Comparison of ENCODE assay signal across 9 mouse cellular contexts in genomic region chr7:138940256-138940611, GRCm38 (mm10). TPM values are rescaled to one million over a fixed set of nuclear protein-coding genes. Genes with fewer than 3 reads are reported as not detected.
DNase-seq lines count a peak whose midpoint lies in the region; ATAC-seq lines count a peak whose summit lies in the region.
"Had no signal": no experiment of that assay in that cellular context is flagged by ENCODE, and none has a peak within 500 bp of the region (broad histone marks: within the 10 kb centered on the region; RNA-seq: fewer than 3 reads in every experiment).

No protein-coding gene starts in this region.

- H3K4me3 ChIP-seq in heart, embryonic 10.5 days, result peak overlapping the region; percentile 61
- H3K4me3 ChIP-seq in stomach, embryonic 16.5 days (replicated peaks; ENCODE audit: low read length), result peak overlapping the region; percentile 44

- H3K9me3 ChIP-seq in heart, embryonic 10.5 days, result 0 out of 2 replicates have a peak, but pooled peaks cover 2% of the 10 kb centered on the region
- no peaks in the 10 kb centered on the region for H3K9me3 ChIP-seq in stomach, embryonic 16.5 days (replicated peaks; ENCODE audit: control insufficient read depth, low read length)

- no peaks in the 10 kb centered on the region for H3K36me3 ChIP-seq in heart, embryonic 10.5 days
- no peaks in the 10 kb centered on the region for H3K36me3 ChIP-seq in stomach, embryonic 16.5 days (ENCODE audit: control insufficient read depth, insufficient read depth, low read length)

- peak; percentile 56; the same call in 1 of the 2 replicates for ATAC-seq in frontal cortex, adult (ENCODE audit: low TSS enrichment)
- no peak for ATAC-seq in stomach, embryonic 16.5 days (ENCODE audit: insufficient read depth, low FRiP score)

- H3K4me1 ChIP-seq in heart, embryonic 10.5 days, result peaks cover 14% of the 10 kb centered on the region
- 0 out of 2 replicates have a peak, but pooled peaks cover 6% of the 10 kb centered on the region for H3K4me1 ChIP-seq in stomach, embryonic 16.5 days (ENCODE audit: control insufficient read depth, insufficient read depth, low read length)

- peaks cover 76% of the 10 kb centered on the region for H3K27me3 ChIP-seq in heart, embryonic 10.5 days (ENCODE audit: insufficient read depth, poor library complexity, severe bottlenecking)
- H3K27me3 ChIP-seq in stomach, embryonic 16.5 days (ENCODE audit: control insufficient read depth, insufficient read depth, low read length), result peaks cover 47% of the 10 kb centered on the region

- no peak overlapping the region for H3K27ac ChIP-seq in heart, embryonic 10.5 days
- no peak overlapping the region for H3K27ac ChIP-seq in stomach, embryonic 16.5 days (ENCODE audit: low read length)

- WGBS in heart, embryonic 10.5 days, result 2% methylated on average over 17 of the region's 17 CpGs
- WGBS in stomach, embryonic 16.5 days, result 2% methylated on average over 17 of the region's 17 CpGs

- H3K4me2 ChIP-seq in stomach, embryonic 16.5 days (ENCODE audit: low read depth, low read length), result peak overlapping the region; percentile 57

- no peak for DNase-seq in heart, embryonic 10.5 days (ENCODE audit: low spot score)
- no peak for DNase-seq in heart, postnatal 25 days (ENCODE audit: low spot score)
- peak; percentile 74 for DNase-seq in cerebellum, adult 11-12 months
- DNase-seq in layer of hippocampus, adult 8-10 months (ENCODE audit: low spot score in 2 of 2), result peak; percentile 66 to 68
- peak; percentile 36 for DNase-seq in mesoderm, embryonic 11.5 days (ENCODE audit: low read depth, low spot score)
- no peak for DNase-seq in urinary bladder, postnatal 4 days (ENCODE audit: low spot score in 2 of 2)

- no peak overlapping the region; the same call in 1 of the 2 replicates for H3K9ac ChIP-seq in stomach, embryonic 16.5 days (ENCODE audit: low read length)

- intact Hi-C loops in heart, postnatal 25 days (cut with DNase I), result no loop called here

RNA-seq across cellular contexts. Expression of gene Jakmip3, which starts 0.3 kb away (rescaled TPM):
- 0.07 and 0.09 TPM in 2 replicates for polyA plus RNA-seq in heart, embryonic 10.5 days (2016; fragmentation: Nextera tagmentation; extraction: Ambion mirVana)
- under 1 TPM; 0.20 to 0.29 TPM for total RNA-seq in heart, postnatal 25 days (2021)
- total RNA-seq in layer of hippocampus, adult 8-10 months (2022), result 10 to 100 TPM; 51.6 to 59.5 (median 52.6) TPM
- 0.15 and 0.24 TPM in 2 replicates for polyA plus RNA-seq in stomach, embryonic 16.5 days (2015; fragmentation: Nextera tagmentation; extraction: Ambion mirVana)
- total RNA-seq: gastrocnemius, postnatal 4 days had no signal

RNA-seq across cellular contexts. Expression of gene Bnip3, which starts 30.9 kb away (rescaled TPM):
- 273 and 300 TPM in 2 replicates for polyA plus RNA-seq in heart, embryonic 10.5 days (2016; fragmentation: Nextera tagmentation; extraction: Ambion mirVana)
- total RNA-seq in heart, postnatal 25 days (2021), result 100 to 1,000 TPM; 206 to 234 TPM
- 100 to 1,000 TPM; 112 to 124 (median 117) TPM for total RNA-seq in layer of hippocampus, adult 8-10 months (2022)
- 132 and 138 TPM in 2 replicates for polyA plus RNA-seq in stomach, embryonic 16.5 days (2015; fragmentation: Nextera tagmentation; extraction: Ambion mirVana)

Comparison
In these comparisons a context has a peak if more than half of its experiments do, and no peak if none do; other contexts are left out.
1. DNase-seq: peak in cerebellum, adult 11-12 months (single experiment), layer of hippocampus, adult 8-10 months (2 of 2) and mesoderm, embryonic 11.5 days (single experiment); none in heart, embryonic 10.5 days (single experiment), heart, postnatal 25 days (single experiment) and urinary bladder, postnatal 4 days (0 of 2).
2. RNA of gene Jakmip3, which starts 0.3 kb away (total RNA-seq): 51.6 to 59.5 TPM in layer of hippocampus, adult 8-10 months; 0.20 to 0.29 TPM in heart, postnatal 25 days; every median in the first group is over 10 times any median in the second.